Mouse (Mus musculus): ENCODE results near the gene Gm33815. TPM values are rescaled to one million over a fixed set of nuclear protein-coding genes. Genes with fewer than 3 reads are reported as not detected.
"Not testable (repeated sequence)": the region's sequence is repeated elsewhere in the genome, so short reads cannot be mapped to it uniquely, and the experiment has no call there.

Gene Gm33815
- total RNA-seq (2015; ENCODE audit: low replicate concordance) = not detected in 2 replicates
- not detected in 2 replicates for total RNA-seq (2017; ENCODE audit: low replicate concordance)

GRCm38 (mm10) chrY:69320832-69321231 lies at the start of gene Gm33815:
TSS of gene Gm33815 (plus strand) at chrY:69321132.
- not testable (repeated sequence) for ATAC-seq (replicated peaks; ENCODE audit: low FRiP score, poor library complexity, severe bottlenecking)

Data from erythroid progenitor cell, adult 5-6 weeks (primary cell).